14 mouse cellular contexts compared by ENCODE assay signal in the genomic region with DNA sequence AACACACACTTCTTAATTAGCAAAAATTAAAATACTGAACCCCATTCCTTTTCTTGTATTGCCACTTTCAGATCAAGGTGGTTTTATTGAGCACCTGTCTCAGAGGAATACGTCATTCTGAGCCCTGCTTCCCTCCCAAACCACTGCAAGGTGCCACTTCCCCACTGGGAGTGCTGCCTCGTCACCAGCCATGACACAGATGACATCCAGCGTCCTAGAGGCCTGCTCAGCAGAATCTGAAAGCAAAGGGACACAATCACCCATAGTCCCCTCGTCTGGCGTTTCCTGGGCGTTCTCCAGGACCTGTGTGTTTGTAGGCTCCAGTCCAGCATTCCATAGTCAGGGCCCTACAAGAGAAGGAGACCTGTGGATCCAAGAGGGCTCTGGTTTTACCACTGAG. TPM values are rescaled to one million over a fixed set of nuclear protein-coding genes. Genes with fewer than 3 reads are reported as not detected.
DNase-seq lines count a peak whose midpoint lies in the region; ATAC-seq and TF ChIP-seq lines count a peak whose summit lies in the region.
"Had no signal": no experiment of that assay in that cellular context is flagged by ENCODE, and none has a peak within 500 bp of the region (broad histone marks: within the 10 kb centered on the region; RNA-seq: fewer than 3 reads in every experiment).

No protein-coding gene starts in this region.

- TF ChIP-seq CTCF in stomach, postnatal 0 days (IDR thresholded peaks at IDR 0.05; ENCODE audit: low read depth), result peak; percentile 50
- no peak for TF ChIP-seq CTCF in cerebellum, adult 2 months (IDR thresholded peaks at IDR 0.05; ENCODE audit: borderline replicate concordance, insufficient read depth, low read depth, low read length)

- no peak overlapping the region for H3K4me2 ChIP-seq in heart, embryonic 11.5 days
- H3K4me2 ChIP-seq in stomach, postnatal 0 days (replicated peaks; ENCODE audit: low read depth), result no peak overlapping the region
- H3K4me2 ChIP-seq: forebrain, embryonic 15.5 days; hindbrain, embryonic 12.5 days; neural tube, embryonic 12.5 days had no signal

- no peak overlapping the region for H3K27ac ChIP-seq in heart, embryonic 11.5 days (ENCODE audit: low read depth, low read length)
- peak overlapping the region; percentile 20; the same call in 1 of the 2 replicates for H3K27ac ChIP-seq in stomach, postnatal 0 days (replicated peaks)
- no peak overlapping the region for H3K27ac ChIP-seq in cerebellum, adult 2 months (ENCODE audit: insufficient read depth, low read length)
- H3K27ac ChIP-seq: forebrain, embryonic 15.5 days; hindbrain, embryonic 12.5 days; neural tube, embryonic 12.5 days had no signal

- 33% methylated on average over 6 of the region's 6 CpGs for WGBS in heart, embryonic 11.5 days (ENCODE audit: insufficient replicate concordance)
- WGBS in stomach, postnatal 0 days, result 36% methylated on average over 6 of the region's 6 CpGs
- WGBS in cerebellum, adult 2 months, result 25% methylated on average over 6 of the region's 6 CpGs

- no peak for TF ChIP-seq EP300 in stomach, postnatal 0 days (optimal IDR thresholded peaks at IDR 0.05)

- no peak for TF ChIP-seq POLR2A in cerebellum, adult 2 months (IDR thresholded peaks at IDR 0.05; ENCODE audit: borderline replicate concordance, insufficient read depth, low read length)

- no peaks in the 10 kb centered on the region for H3K27me3 ChIP-seq in heart, embryonic 11.5 days (ENCODE audit: control insufficient read depth, insufficient read depth, low read length)
- H3K27me3 ChIP-seq in stomach, postnatal 0 days (ENCODE audit: control insufficient read depth, insufficient read depth, low read length), result no peaks in the 10 kb centered on the region
- no peaks in the 10 kb centered on the region for H3K27me3 ChIP-seq in cerebellum, adult 2 months (ENCODE audit: control insufficient read depth, insufficient read depth, low read length)
- H3K27me3 ChIP-seq: forebrain, embryonic 15.5 days; hindbrain, embryonic 12.5 days; neural tube, embryonic 12.5 days had no signal

- peaks cover 5% of the 10 kb centered on the region; the same call in 1 of the 2 replicates for H3K4me1 ChIP-seq in heart, embryonic 11.5 days (ENCODE audit: control insufficient read depth, insufficient read depth, low read length)
- no peaks in the 10 kb centered on the region for H3K4me1 ChIP-seq in stomach, postnatal 0 days (replicated peaks; ENCODE audit: control insufficient read depth, insufficient read depth)
- H3K4me1 ChIP-seq in cerebellum, adult 2 months (ENCODE audit: control insufficient read depth, insufficient read depth, low read length), result no peaks in the 10 kb centered on the region

- H3K9ac ChIP-seq in heart, embryonic 11.5 days (ENCODE audit: low read depth, low read length), result no peak overlapping the region
- H3K9ac ChIP-seq in stomach, postnatal 0 days (ENCODE audit: low read length), result no peak overlapping the region
- H3K9ac ChIP-seq: forebrain, embryonic 15.5 days; hindbrain, embryonic 12.5 days; neural tube, embryonic 12.5 days had no signal

- intact Hi-C loops in heart, postnatal 10 days (cut with DNase I), result no loop called here

- no peaks in the 10 kb centered on the region for H3K9me3 ChIP-seq in heart, embryonic 11.5 days (replicated peaks; ENCODE audit: control insufficient read depth, low read length)
- no peaks in the 10 kb centered on the region for H3K9me3 ChIP-seq in stomach, postnatal 0 days (ENCODE audit: control insufficient read depth, low read length)
- H3K9me3 ChIP-seq: forebrain, embryonic 15.5 days; hindbrain, embryonic 12.5 days; neural tube, embryonic 12.5 days had no signal

- H3K36me3 ChIP-seq in heart, embryonic 11.5 days (ENCODE audit: control insufficient read depth, insufficient read depth, low read length), result no peaks in the 10 kb centered on the region
- no peaks in the 10 kb centered on the region for H3K36me3 ChIP-seq in stomach, postnatal 0 days (ENCODE audit: control insufficient read depth, insufficient read depth, low read length)
- H3K36me3 ChIP-seq: forebrain, embryonic 15.5 days; hindbrain, embryonic 12.5 days; neural tube, embryonic 12.5 days had no signal

- no peak for ATAC-seq in heart, embryonic 11.5 days (replicated peaks; ENCODE audit: insufficient number of reproducible peaks, low FRiP score, low TSS enrichment)
- peak; percentile 78 for ATAC-seq in stomach, postnatal 0 days (ENCODE audit: low FRiP score, low TSS enrichment)
- ATAC-seq: forebrain, embryonic 15.5 days had no signal

- H3K4me3 ChIP-seq in heart, embryonic 11.5 days (ENCODE audit: low read depth, low read length), result no peak overlapping the region
- H3K4me3 ChIP-seq in stomach, postnatal 0 days (ENCODE audit: low read depth, low read length), result no peak overlapping the region
- no peak overlapping the region for H3K4me3 ChIP-seq in cerebellum, adult 2 months (replicated peaks; ENCODE audit: insufficient read depth, low read depth, low read length)
- H3K4me3 ChIP-seq: forebrain, embryonic 15.5 days; hindbrain, embryonic 12.5 days; neural tube, embryonic 12.5 days had no signal

- peak; percentile 59 to 60 for DNase-seq in heart, adult 18-20 months
- DNase-seq in thymus, postnatal 0 days (ENCODE audit: low spot score), result peak; percentile 30
- no peak for DNase-seq in thymus, postnatal 14 days
- peak; percentile 78 to 79 for DNase-seq in heart, postnatal 10 days
- peak; percentile 53 for DNase-seq in stomach, postnatal 0 days (ENCODE audit: low spot score)
- DNase-seq in cerebellum, adult 2 months, result no peak
- no peak for DNase-seq in right cerebral cortex, postnatal 14 days
- DNase-seq: right cerebral cortex, postnatal 25 days had no signal

RNA-seq across cellular contexts. Expression of a gene that starts 8.5 kb away (rescaled TPM):
- total RNA-seq in heart, adult 18-20 months (2021), result not detected
- polyA plus RNA-seq in heart, embryonic 11.5 days (2014; fragmentation: Nextera tagmentation; extraction: Ambion mirVana), result not detected in 2 replicates
- polyA plus RNA-seq in thymus, postnatal 0 days (2015; fragmentation: Nextera tagmentation; extraction: Ambion mirVana), result not detected in 2 replicates
- not detected for total RNA-seq in heart, postnatal 10 days (2021)
- polyA plus RNA-seq in stomach, postnatal 0 days (2015; fragmentation: Nextera tagmentation; extraction: Ambion mirVana), result not detected in 2 replicates
- not detected in 2 replicates for polyA plus RNA-seq in cerebellum, adult 2 months (2012; rRNA removed)
- polyA plus RNA-seq: forebrain, embryonic 15.5 days; hindbrain, embryonic 12.5 days; limb, embryonic 11.5 days; neural tube, embryonic 12.5 days; testis, adult 2 months had no signal

RNA-seq across cellular contexts. Expression of a gene that starts 11.0 kb away (rescaled TPM):
- total RNA-seq in heart, adult 18-20 months (2021), result 10 to 100 TPM; 52.9 to 56.9 TPM
- polyA plus RNA-seq in heart, embryonic 11.5 days (2014; fragmentation: Nextera tagmentation; extraction: Ambion mirVana), result 48.1 and 48.5 TPM in 2 replicates
- polyA plus RNA-seq in thymus, postnatal 0 days (2015; fragmentation: Nextera tagmentation; extraction: Ambion mirVana), result 8.2 and 8.3 TPM in 2 replicates
- 100 to 1,000 TPM in 1 of 2 experiments, 10 to 100 TPM in 1; 83.2 to 115 TPM for total RNA-seq in heart, postnatal 10 days (2021)
- polyA plus RNA-seq in stomach, postnatal 0 days (2015; fragmentation: Nextera tagmentation; extraction: Ambion mirVana), result 27.0 and 29.0 TPM in 2 replicates
- polyA plus RNA-seq in cerebellum, adult 2 months (2012; rRNA removed), result 23.3 and 24.3 TPM in 2 replicates

Comparison
In these comparisons a context has a peak if more than half of its experiments do, and no peak if none do; other contexts are left out.
1. DNase-seq: peak in heart, adult 18-20 months (2 of 2), thymus, postnatal 0 days (single experiment), heart, postnatal 10 days (2 of 2) and stomach, postnatal 0 days (single experiment); none in thymus, postnatal 14 days (single experiment), cerebellum, adult 2 months (0 of 2) and right cerebral cortex, postnatal 14 days (single experiment).